Mouse (Mus musculus): ENCODE measurements at regions not wholly inside any gene's neighbourhood (a gene's known extent, or its start where the extent isn't known, plus 50 kb on each side); places are given as distances from the start of the nearest gene placed in this dataset.

- WGBS: 50% methylated on average over 4 of the region's 4 CpGs
- Histone ChIP-seq H3K9me3 (replicated peaks) (no peaks in the 10 kb centered on the region), H3K27me3 (replicated peaks) (no peaks in the 10 kb centered on the region), H3K27ac (ENCODE audit: poor library complexity, severe bottlenecking) (no peak overlapping the region), H3K4me1 (replicated peaks) (no peaks in the 10 kb centered on the region), H3K36me3 (no peaks in the 10 kb centered on the region), H3K9ac (no peak overlapping the region), H3K4me2 (no peak overlapping the region), H3K4me3 (no peak overlapping the region)
- no peak for ATAC-seq (ENCODE audit: insufficient number of reproducible peaks, low FRiP score)
These were observed 74.6 kb upstream of the Arhgap21 start for GRCm38 (mm10) chr2:21043302-21043701.

- 65% methylated on average over 3 of the region's 3 CpGs for WGBS
- Histone ChIP-seq H3K4me1 (replicated peaks) (peaks cover 15% of the 10 kb centered on the region), H3K9ac (no peak overlapping the region), H3K27me3 (replicated peaks) (no peaks in the 10 kb centered on the region), H3K27ac (ENCODE audit: poor library complexity, severe bottlenecking) (peak overlapping the region; percentile 35; the same call in 1 of the 2 replicates), H3K4me3 (no peak overlapping the region), H3K36me3 (no peaks in the 10 kb centered on the region), H3K4me2 (no peak overlapping the region), H3K9me3 (replicated peaks) (no peaks in the 10 kb centered on the region)
- ATAC-seq (ENCODE audit: insufficient number of reproducible peaks, low FRiP score): no peak
These were observed 68.9 kb upstream of the Arhgap21 start for GRCm38 (mm10) chr2:21037607-21038006.

GRCm38 (mm10) chr2:21037181-21037580 is 68.5 kb upstream of the Arhgap21 start:
- WGBS: 40% methylated on average over 8 of the region's 8 CpGs

GRCm38 (mm10) chr2:21035884-21036648 is 67.4 kb upstream of the Arhgap21 start:
- Histone ChIP-seq H3K9me3 (replicated peaks) (no peaks in the 10 kb centered on the region), H3K27ac (ENCODE audit: poor library complexity, severe bottlenecking) (no peak overlapping the region), H3K9ac (no peak overlapping the region), H3K36me3 (no peaks in the 10 kb centered on the region), H3K4me3 (no peak overlapping the region), H3K4me2 (no peak overlapping the region), H3K27me3 (replicated peaks) (no peaks in the 10 kb centered on the region), H3K4me1 (replicated peaks) (peaks cover 15% of the 10 kb centered on the region)
- no peak for ATAC-seq (ENCODE audit: insufficient number of reproducible peaks, low FRiP score)
- WGBS: 77% methylated on average over 5 of the region's 5 CpGs

More at GRCm38 (mm10) chr2:21037181-21037580, 68.5 kb upstream of the Arhgap21 start:
- no peaks in the 10 kb centered on the region for H3K9me3 ChIP-seq (replicated peaks)
- H3K4me2 ChIP-seq: no peak overlapping the region
- no peak overlapping the region for H3K9ac ChIP-seq
- ATAC-seq (ENCODE audit: insufficient number of reproducible peaks, low FRiP score): peak; percentile 51; the same call in 1 of the 2 replicates
- H3K36me3 ChIP-seq: no peaks in the 10 kb centered on the region
- no peaks in the 10 kb centered on the region for H3K27me3 ChIP-seq (replicated peaks)
- peaks cover 15% of the 10 kb centered on the region for H3K4me1 ChIP-seq (replicated peaks)
- H3K27ac ChIP-seq (ENCODE audit: poor library complexity, severe bottlenecking): peak overlapping the region; percentile 35; the same call in 1 of the 2 replicates
- H3K4me3 ChIP-seq: no peak overlapping the region

- H3K9ac ChIP-seq: 0 out of 2 replicates have a peak overlapping the region, but pooled peaks have one; percentile 18
- no peak overlapping the region for H3K27ac ChIP-seq (ENCODE audit: poor library complexity, severe bottlenecking)
- 25% methylated on average over 8 of the region's 8 CpGs for WGBS
- peaks cover 22% of the 10 kb centered on the region for H3K4me1 ChIP-seq (replicated peaks)
- peak overlapping the region; percentile 48 for H3K4me2 ChIP-seq
- H3K4me3 ChIP-seq: peak overlapping the region; percentile 1; the same call in 1 of the 2 replicates
- H3K36me3 ChIP-seq: no peaks in the 10 kb centered on the region
- no peaks in the 10 kb centered on the region for H3K27me3 ChIP-seq (replicated peaks)
- H3K9me3 ChIP-seq (replicated peaks): no peaks in the 10 kb centered on the region
- ATAC-seq (ENCODE audit: insufficient number of reproducible peaks, low FRiP score): no peak
These were observed 66.0 kb upstream of the Arhgap21 start for GRCm38 (mm10) chr2:21034651-21035050.

GRCm38 (mm10) chr2:21030650-21031049 is 62.0 kb upstream of the Arhgap21 start:
- no peak overlapping the region for H3K9ac ChIP-seq
- H3K4me3 ChIP-seq: no peak overlapping the region
- H3K27me3 ChIP-seq (replicated peaks): no peaks in the 10 kb centered on the region
- H3K4me1 ChIP-seq (replicated peaks): peaks cover 18% of the 10 kb centered on the region; the same call in 1 of the 2 replicates
- WGBS: 54% methylated on average over 4 of the region's 4 CpGs
- H3K36me3 ChIP-seq: no peaks in the 10 kb centered on the region
- H3K27ac ChIP-seq (ENCODE audit: poor library complexity, severe bottlenecking): no peak overlapping the region
- no peaks in the 10 kb centered on the region for H3K9me3 ChIP-seq (replicated peaks)
- no peak for ATAC-seq (ENCODE audit: insufficient number of reproducible peaks, low FRiP score)
- H3K4me2 ChIP-seq: no peak overlapping the region

- Histone ChIP-seq H3K4me3 (no peak overlapping the region), H3K9ac (no peak overlapping the region), H3K27me3 (replicated peaks) (no peaks in the 10 kb centered on the region), H3K36me3 (no peaks in the 10 kb centered on the region), H3K4me2 (no peak overlapping the region), H3K4me1 (replicated peaks) (peaks cover 15% of the 10 kb centered on the region; the same call in 1 of the 2 replicates), H3K9me3 (replicated peaks) (no peaks in the 10 kb centered on the region), H3K27ac (ENCODE audit: poor library complexity, severe bottlenecking) (no peak overlapping the region)
- no peak for ATAC-seq (ENCODE audit: insufficient number of reproducible peaks, low FRiP score)
- 77% methylated on average over 5 of the region's 5 CpGs for WGBS
These were observed 60.8 kb upstream of the Arhgap21 start for GRCm38 (mm10) chr2:21029391-21030010.

GRCm38 (mm10) chr2:21028605-21029004 is 59.9 kb upstream of the Arhgap21 start:
- H3K4me3 ChIP-seq: no peak overlapping the region
- no peak for ATAC-seq (ENCODE audit: insufficient number of reproducible peaks, low FRiP score)
- 36% methylated on average over 2 of the region's 2 CpGs for WGBS
- no peak overlapping the region for H3K27ac ChIP-seq (ENCODE audit: poor library complexity, severe bottlenecking)
- H3K4me1 ChIP-seq (replicated peaks): peaks cover 12% of the 10 kb centered on the region; the same call in 1 of the 2 replicates
- no peaks in the 10 kb centered on the region for H3K27me3 ChIP-seq (replicated peaks)
- H3K4me2 ChIP-seq: no peak overlapping the region
- no peaks in the 10 kb centered on the region for H3K36me3 ChIP-seq
- no peaks in the 10 kb centered on the region for H3K9me3 ChIP-seq (replicated peaks)
- no peak overlapping the region for H3K9ac ChIP-seq

- Histone ChIP-seq H3K36me3 (no peaks in the 10 kb centered on the region), H3K27ac (ENCODE audit: poor library complexity, severe bottlenecking) (no peak overlapping the region), H3K4me2 (no peak overlapping the region), H3K4me3 (no peak overlapping the region), H3K9me3 (replicated peaks) (no peaks in the 10 kb centered on the region), H3K9ac (no peak overlapping the region), H3K4me1 (replicated peaks) (no peaks in the 10 kb centered on the region), H3K27me3 (replicated peaks) (no peaks in the 10 kb centered on the region; the same call in 1 of the 2 replicates)
- WGBS: 45% methylated on average over 1 of the region's 1 CpGs
- no peak for ATAC-seq (ENCODE audit: insufficient number of reproducible peaks, low FRiP score)
These were observed 49.9 kb upstream of the Arhgap21 start for GRCm38 (mm10) chr2:21018535-21018934.

Data from heart, embryonic 12.5 days (tissue).